Mouse (Mus musculus) limb, embryonic 15.5 days (tissue): ENCODE data around the gene Jph4. TPM values are rescaled to one million over a fixed set of nuclear protein-coding genes. Genes with fewer than 3 reads are reported as not detected.

Experiments used
- ATAC-seq: fragments of 200-750 bp; cut with Nextera tagmentation; 2 replicates; pipeline ENCODE4 v1.8.0; 2017; ENCODE audit warnings: low read depth, moderate TSS enrichment; ENCODE audit not compliant: insufficient number of reproducible peaks, low FRiP score, low TSS enrichment
- H3K27ac ChIP-seq: fragments of 300-500 bp; sonication (generic); 2 replicates; pipeline ENCODE4 v1.5.1; 2015; ENCODE audit warnings: moderate library complexity, mild to moderate bottlenecking, inconsistent platforms
- H3K27me3 ChIP-seq: fragments of 300-500 bp; sonication (generic); 2 replicates; pipeline ENCODE4 v1.6.1; 2015; ENCODE audit warnings: inconsistent platforms
- H3K36me3 ChIP-seq: fragments of 300-500 bp; sonication (generic); 2 replicates; pipeline ENCODE4 v1.6.1; 2015; ENCODE audit warnings: inconsistent platforms
- H3K4me1 ChIP-seq: fragments of 300-500 bp; sonication (generic); 2 replicates; pipeline ENCODE4 v1.6.1; 2015; ENCODE audit warnings: inconsistent platforms
- H3K4me2 ChIP-seq: fragments of 300-500 bp; sonication (generic); 2 replicates; pipeline ENCODE4 v1.6.1; 2015; ENCODE audit warnings: mild to moderate bottlenecking, inconsistent platforms
- H3K4me3 ChIP-seq: fragments of 300-500 bp; sonication (generic); 2 replicates; pipeline ENCODE4 v1.5.1; 2015; ENCODE audit warnings: mild to moderate bottlenecking, inconsistent platforms
- H3K9ac ChIP-seq: fragments of 300-500 bp; sonication (generic); 2 replicates; pipeline ENCODE4 v1.6.1; 2015; ENCODE audit warnings: inconsistent platforms
- H3K9me3 ChIP-seq: fragments of 300-500 bp; sonication (generic); 2 replicates; pipeline ENCODE4 v1.6.1; 2016; ENCODE audit warnings: inconsistent platforms
- WGBS: fragments of 180-500 bp; shearing (Covaris S2); methylation state at CpG from one replicate; pipeline ENCODE4 v1.1.7; 2015; 5-methylcytosine and 5-hydroxymethylcytosine counted together
- polyA plus RNA-seq: library from polyadenylated mRNA; unstranded; fragments of >200 nt; fragmentation: Nextera tagmentation; extraction: Ambion mirVana; gene quantifications from 2 replicates; pipeline ENCODE4 v1.2.1, GENCODE M21; 2015

Gene Jph4
- polyA plus RNA-seq, 1 experiment from 2014 or later, result 2.1 TPM

DNA sequence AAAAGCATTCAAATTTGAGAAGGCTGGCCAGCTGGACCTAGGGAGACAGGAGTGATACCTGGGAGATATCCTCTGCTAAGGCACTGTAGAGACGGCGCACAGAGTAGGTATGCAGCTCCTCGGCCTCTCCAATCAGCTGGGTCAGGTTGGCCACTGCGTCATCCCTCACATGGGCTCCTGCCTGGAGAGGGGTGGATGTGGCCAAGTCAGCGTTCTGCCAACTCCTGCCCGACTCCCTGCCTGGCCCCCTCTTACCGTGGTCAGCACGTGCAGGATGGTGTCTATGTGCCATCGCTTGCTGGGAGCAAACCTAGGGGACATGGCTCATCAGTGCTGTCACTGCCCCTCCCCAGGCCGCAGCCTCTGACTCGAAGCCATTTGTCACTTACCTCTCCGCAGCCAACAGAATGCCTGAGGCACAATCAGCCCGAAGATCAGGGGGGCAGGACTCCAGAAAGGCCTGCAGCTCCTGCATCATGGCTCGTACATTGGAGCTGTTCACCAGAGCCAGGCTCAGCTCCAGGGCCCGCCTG lies 14.4 kb downstream of the Jph4 start:
- Histone ChIP-seq H3K4me2 (no peak overlapping the region), H3K36me3 (peaks cover 48% of the 10 kb centered on the region), H3K4me3 (no peak overlapping the region), H3K9me3 (no peaks in the 10 kb centered on the region), H3K27me3 (0 out of 2 replicates have a peak, but pooled peaks cover 4% of the 10 kb centered on the region), H3K4me1 (peaks cover 14% of the 10 kb centered on the region), H3K27ac (no peak overlapping the region), H3K9ac (no peak overlapping the region)
- WGBS, result 71% methylated on average over 15 of the region's 15 CpGs
- no peak for ATAC-seq

DNA sequence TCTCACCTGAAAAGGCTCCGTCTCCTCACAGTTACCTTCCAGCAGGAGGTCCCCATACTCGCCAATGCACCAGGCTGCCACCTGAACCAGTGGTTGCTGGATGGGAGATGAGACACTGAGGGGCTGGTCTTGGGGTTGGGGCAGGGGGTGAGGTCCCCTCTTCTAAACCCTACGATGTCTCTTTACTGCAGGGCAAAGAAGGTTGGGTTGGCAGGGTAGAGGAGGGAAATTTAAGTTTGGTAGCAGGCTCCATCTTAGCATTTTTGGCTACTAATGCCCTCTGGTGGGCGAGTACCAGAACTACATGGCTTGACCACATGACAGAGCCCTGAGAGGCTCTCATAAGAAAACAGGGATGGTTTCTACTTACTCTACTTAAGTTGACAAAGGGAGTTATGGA lies 15.1 kb downstream of the Jph4 start:
- Histone ChIP-seq H3K4me1 (peaks cover 20% of the 10 kb centered on the region), H3K9me3 (no peaks in the 10 kb centered on the region), H3K9ac (no peak overlapping the region), H3K36me3 (peaks cover 50% of the 10 kb centered on the region), H3K27ac (no peak overlapping the region), H3K4me3 (no peak overlapping the region), H3K4me2 (no peak overlapping the region), H3K27me3 (no peaks in the 10 kb centered on the region)
- no peak for ATAC-seq
- 46% methylated on average over 4 of the region's 4 CpGs for WGBS

DNA sequence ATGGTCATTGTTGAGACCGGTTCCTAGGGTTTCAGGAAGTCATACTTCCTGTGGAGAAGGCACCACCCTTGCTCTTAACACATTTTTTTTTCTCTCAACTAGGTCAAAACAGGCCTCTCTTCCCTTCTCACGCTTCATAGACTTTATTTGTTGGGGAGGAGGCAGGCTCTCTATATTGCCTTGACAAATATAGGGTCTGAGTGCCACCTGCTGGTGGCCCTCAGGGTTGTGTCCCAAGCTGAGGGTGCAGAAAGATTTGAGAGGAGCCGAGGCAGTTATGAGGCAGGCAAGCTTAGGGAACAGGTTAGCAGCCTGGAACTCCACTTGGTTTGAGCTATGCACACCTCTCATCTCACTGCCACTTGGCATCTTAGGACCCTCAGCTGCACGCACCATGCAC lies 18.7 kb downstream of the Jph4 start:
- Histone ChIP-seq H3K4me3 (no peak overlapping the region), H3K27me3 (no peaks in the 10 kb centered on the region), H3K9ac (no peak overlapping the region), H3K27ac (no peak overlapping the region), H3K36me3 (peaks cover 45% of the 10 kb centered on the region), H3K4me1 (peaks cover 18% of the 10 kb centered on the region), H3K4me2 (no peak overlapping the region), H3K9me3 (no peaks in the 10 kb centered on the region)
- no peak for ATAC-seq
- WGBS, result 61% methylated on average over 4 of the region's 4 CpGs

GRCm38 (mm10) chr14:55097646-55098045 lies 19.1 kb downstream of the Jph4 start:
- Histone ChIP-seq H3K4me2 (no peak overlapping the region), H3K4me3 (no peak overlapping the region), H3K4me1 (peaks cover 18% of the 10 kb centered on the region), H3K36me3 (peaks cover 42% of the 10 kb centered on the region), H3K27ac (no peak overlapping the region), H3K9me3 (no peaks in the 10 kb centered on the region), H3K9ac (no peak overlapping the region), H3K27me3 (no peaks in the 10 kb centered on the region)
- WGBS, result 78% methylated on average over 10 of the region's 10 CpGs
- no peak for ATAC-seq

- H3K4me3 ChIP-seq, result no peak overlapping the region
- no peak overlapping the region for H3K27ac ChIP-seq
- H3K9ac ChIP-seq, result no peak overlapping the region
- WGBS, result 66% methylated on average over 9 of the region's 9 CpGs
- H3K4me2 ChIP-seq, result no peak overlapping the region
- ATAC-seq, result no peak
- peaks cover 39% of the 10 kb centered on the region for H3K36me3 ChIP-seq
- no peaks in the 10 kb centered on the region for H3K27me3 ChIP-seq
- no peaks in the 10 kb centered on the region for H3K9me3 ChIP-seq
- H3K4me1 ChIP-seq, result peaks cover 21% of the 10 kb centered on the region
Observed at GRCm38 (mm10) chr14:55096573-55097087, 20.1 kb downstream of the Jph4 start.

DNA sequence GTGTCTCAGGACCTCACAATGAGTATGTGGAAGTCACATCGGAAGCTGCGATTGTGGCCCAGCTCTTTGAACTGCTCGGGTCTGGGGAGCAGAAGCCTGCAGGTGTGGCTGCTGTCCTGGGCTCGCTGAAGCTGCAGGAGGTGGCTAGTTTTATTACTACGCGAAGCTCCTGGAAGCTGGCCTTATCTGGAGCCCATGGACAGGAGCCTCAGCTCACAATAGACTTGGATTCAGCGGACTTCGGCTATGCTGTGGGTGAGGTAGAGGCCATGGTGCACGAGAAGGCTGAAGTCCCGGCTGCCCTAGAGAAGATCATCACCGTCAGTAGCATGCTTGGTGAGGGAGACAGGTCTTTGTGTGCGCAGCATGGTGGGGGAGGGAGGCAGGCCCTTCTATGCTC lies 21.1 kb downstream of the Jph4 start:
- H3K27me3 ChIP-seq, result no peaks in the 10 kb centered on the region
- peaks cover 29% of the 10 kb centered on the region for H3K4me1 ChIP-seq
- H3K4me3 ChIP-seq, result peak overlapping the region; percentile 74
- H3K36me3 ChIP-seq, result peaks cover 32% of the 10 kb centered on the region
- H3K9ac ChIP-seq, result no peak overlapping the region
- ATAC-seq, result no peak
- H3K27ac ChIP-seq, result no peak overlapping the region
- WGBS, result 61% methylated on average over 12 of the region's 12 CpGs
- H3K4me2 ChIP-seq, result peak overlapping the region; percentile 80
- H3K9me3 ChIP-seq, result no peaks in the 10 kb centered on the region

GRCm38 (mm10) chr14:55095263-55095662 lies 21.5 kb downstream of the Jph4 start:
- peak overlapping the region; percentile 56 for H3K9ac ChIP-seq

DNA sequence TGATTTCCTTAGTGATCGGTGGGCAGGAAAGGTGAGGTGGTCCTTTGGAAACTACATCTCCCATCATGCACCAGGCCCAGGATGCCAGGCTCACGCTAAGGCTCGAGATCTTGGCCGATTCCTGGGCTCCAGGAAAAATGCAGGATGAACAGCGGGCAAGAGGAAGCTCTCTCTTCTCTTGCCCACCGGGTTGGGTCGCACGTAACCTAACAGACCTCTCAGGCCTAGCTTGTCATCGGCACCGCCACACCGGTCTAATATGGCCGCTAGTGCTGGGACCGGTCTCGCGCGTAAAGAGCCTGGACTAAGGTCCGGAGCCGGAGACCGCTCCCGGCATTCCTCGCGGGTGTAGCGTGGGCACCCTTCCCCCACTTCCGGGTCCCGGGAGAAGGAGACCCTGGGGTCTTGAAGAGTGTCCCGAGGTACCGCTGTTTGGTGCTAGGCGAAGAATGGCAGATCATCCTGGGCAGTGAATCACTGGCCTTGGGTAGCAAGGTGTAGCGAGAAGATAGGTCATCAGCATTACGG lies 22.0 kb downstream of the Jph4 start, which contains the start of gene Thtpa:
Gene Thtpa, plus strand, starts transcription at position 81 of the 528 bp plus-strand sequence.
- Histone ChIP-seq H3K4me2 (peak within 1 kb of the TSS; percentile 80), H3K4me1 (peaks cover 29% of the 10 kb centered on the region), H3K27ac (peak within 1 kb of the TSS; percentile 83), H3K9ac (peak within 1 kb of the TSS; percentile 56), H3K4me3 (peak within 1 kb of the TSS; percentile 74), H3K36me3 (peaks cover 26% of the 10 kb centered on the region), H3K27me3 (no peaks in the 10 kb centered on the region), H3K9me3 (no peaks in the 10 kb centered on the region)
- peak; percentile 67 for ATAC-seq
- WGBS, result under 1% methylated on average over 30 of the region's 30 CpGs

More at GRCm38 (mm10) chr14:55095263-55095662, 21.5 kb downstream of the Jph4 start:
- ATAC-seq, result no peak
- Histone ChIP-seq H3K9me3 (no peaks in the 10 kb centered on the region), H3K4me2 (peak overlapping the region; percentile 80), H3K27ac (peak overlapping the region; percentile 83), H3K36me3 (peaks cover 30% of the 10 kb centered on the region), H3K27me3 (no peaks in the 10 kb centered on the region), H3K4me3 (peak overlapping the region; percentile 74), H3K4me1 (peaks cover 29% of the 10 kb centered on the region)
- 45% methylated on average over 9 of the region's 9 CpGs for WGBS

DNA sequence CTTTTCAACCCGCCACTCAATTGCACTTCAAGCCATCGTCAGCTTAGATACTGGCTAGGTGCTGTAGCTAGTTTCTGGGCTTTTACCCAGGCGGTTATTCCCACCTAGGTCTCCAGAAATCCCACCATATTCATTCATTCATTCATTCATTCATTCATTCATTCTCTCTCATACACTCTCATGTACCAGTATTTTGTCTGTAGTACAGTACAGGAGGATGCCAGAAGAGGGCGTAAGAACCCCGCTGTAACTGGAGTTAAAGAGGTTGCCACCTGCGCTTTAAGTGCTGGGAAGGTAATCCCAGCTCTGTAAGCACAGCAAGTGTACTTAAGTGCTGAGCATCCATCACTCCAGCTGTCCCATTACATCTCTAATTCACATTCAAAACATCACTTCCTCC lies 22.8 kb downstream of the Jph4 start:
- H3K27me3 ChIP-seq, result no peaks in the 10 kb centered on the region
- no peak overlapping the region for H3K9ac ChIP-seq
- H3K36me3 ChIP-seq, result peaks cover 18% of the 10 kb centered on the region
- H3K4me3 ChIP-seq, result no peak overlapping the region
- no peak overlapping the region for H3K4me2 ChIP-seq
- peaks cover 35% of the 10 kb centered on the region for H3K4me1 ChIP-seq
- no peak for ATAC-seq
- H3K27ac ChIP-seq, result no peak overlapping the region
- 40% methylated on average over 6 of the region's 6 CpGs for WGBS
- H3K9me3 ChIP-seq, result no peaks in the 10 kb centered on the region

- peaks cover 34% of the 10 kb centered on the region for H3K4me1 ChIP-seq
- peak; percentile 89 for ATAC-seq
- H3K27me3 ChIP-seq, result no peaks in the 10 kb centered on the region
- 1% methylated on average over 33 of the region's 34 CpGs for WGBS
- H3K4me2 ChIP-seq, result peak within 1 kb of the TSS; percentile 66
- peak within 1 kb of the TSS; percentile 59 for H3K4me3 ChIP-seq
- H3K36me3 ChIP-seq, result no peaks in the 10 kb centered on the region
- H3K9ac ChIP-seq, result peak within 1 kb of the TSS; percentile 60
- H3K9me3 ChIP-seq, result no peaks in the 10 kb centered on the region
- peak within 1 kb of the TSS; percentile 73 for H3K27ac ChIP-seq
Observed at GRCm38 (mm10) chr14:55092011-55092577, 24.6 kb downstream of the Jph4 start, which contains the start of gene Zfhx2. Gene Zfhx2 (minus strand): TSS chr14:55092324.

- Histone ChIP-seq H3K9me3 (no peaks in the 10 kb centered on the region), H3K4me2 (peak overlapping the region; percentile 66), H3K27ac (peak overlapping the region; percentile 73), H3K9ac (peak overlapping the region; percentile 60), H3K36me3 (no peaks in the 10 kb centered on the region), H3K27me3 (no peaks in the 10 kb centered on the region), H3K4me3 (peak overlapping the region; percentile 59), H3K4me1 (peaks cover 27% of the 10 kb centered on the region)
- WGBS, result 4% methylated on average over 34 of the region's 34 CpGs
- ATAC-seq, result no peak
Observed at GRCm38 (mm10) chr14:55091209-55091865, 25.4 kb downstream of the Jph4 start.
